Mouse (Mus musculus): ENCODE results near the gene Il9r. TPM values are rescaled to one million over a fixed set of nuclear protein-coding genes. Genes with fewer than 3 reads are reported as not detected.
"Not testable (repeated sequence)": the region's sequence is repeated elsewhere in the genome, so short reads cannot be mapped to it uniquely, and the experiment has no call there.

Gene Il9r
- total and polyA plus RNA-seq, 3 experiments: 2.3 to 5.7 (median 4.0) TPM

DNA sequence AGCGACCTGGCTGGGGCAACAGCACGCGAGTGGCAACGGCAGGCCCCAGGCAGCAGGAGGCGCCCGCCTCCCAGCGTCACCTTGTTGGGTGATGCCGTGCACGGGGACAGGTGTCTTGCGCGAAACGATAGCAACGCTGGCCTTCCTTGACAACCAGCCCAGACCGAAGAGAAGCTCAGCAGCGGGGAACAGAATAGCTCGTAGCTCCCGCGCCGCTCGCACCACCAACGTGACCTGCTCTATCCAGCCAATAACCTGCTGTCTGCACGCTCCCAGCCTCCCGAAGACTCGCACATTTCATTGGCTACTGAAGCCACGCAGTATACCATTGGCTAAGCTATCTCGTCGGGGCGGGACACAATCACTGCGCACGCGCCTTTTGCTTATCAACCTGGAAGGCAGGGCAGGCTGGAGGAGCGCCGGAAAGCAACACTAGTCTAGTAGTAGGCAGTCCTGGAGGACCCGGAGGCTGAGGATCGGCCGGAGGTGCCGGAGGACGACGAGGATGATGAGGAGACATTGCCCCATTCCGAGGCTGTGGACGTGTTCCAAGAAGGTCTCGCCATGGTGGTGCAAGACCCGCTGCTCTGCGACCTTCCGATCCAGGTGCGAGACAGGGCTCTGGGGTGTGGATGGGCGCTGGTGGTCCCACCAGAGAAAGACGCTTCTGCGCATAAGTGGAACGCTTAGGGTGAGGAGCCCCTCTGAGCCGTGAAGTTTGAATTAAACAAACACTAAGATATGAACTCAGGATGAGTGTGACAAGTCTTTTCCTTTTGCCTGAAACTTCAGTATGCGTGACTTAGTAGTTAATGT is 5.2 kb upstream of the Il9r start, which contains the start of gene Snrnp25:
Gene Snrnp25 (plus strand): TSS at position 358 of the 816 bp plus-strand sequence.
- ATAC-seq (ENCODE audit: extremely low read depth, insufficient number of reproducible peaks, low FRiP score, poor library complexity, severe bottlenecking) (peak; percentile 99), DNase-seq (ENCODE audit: low spot score) (peak; percentile 100)
- Histone ChIP-seq H3K9me3 (replicated peaks) (no peaks in the 10 kb centered on the region), H3K27me3 (ENCODE audit: insufficient read depth, low read length) (no peaks in the 10 kb centered on the region), H3K4me3 (ENCODE audit: low read depth, low read length) (peak within 1 kb of the TSS; percentile 94), H3K36me3 (replicated peaks) (peaks cover 39% of the 10 kb centered on the region), H3K4me1 (ENCODE audit: insufficient read depth, low read depth, low read length) (peaks cover 44% of the 10 kb centered on the region)
- TF ChIP-seq CTCF (IDR thresholded peaks at IDR 0.05; ENCODE audit: low read depth, low read length): peak; percentile 30; the same call in 1 of the 2 replicates
- TF ChIP-seq TAL1 (conservative IDR thresholded peaks at IDR 0.05; ENCODE audit: low read depth, low read length): no peak

DNA sequence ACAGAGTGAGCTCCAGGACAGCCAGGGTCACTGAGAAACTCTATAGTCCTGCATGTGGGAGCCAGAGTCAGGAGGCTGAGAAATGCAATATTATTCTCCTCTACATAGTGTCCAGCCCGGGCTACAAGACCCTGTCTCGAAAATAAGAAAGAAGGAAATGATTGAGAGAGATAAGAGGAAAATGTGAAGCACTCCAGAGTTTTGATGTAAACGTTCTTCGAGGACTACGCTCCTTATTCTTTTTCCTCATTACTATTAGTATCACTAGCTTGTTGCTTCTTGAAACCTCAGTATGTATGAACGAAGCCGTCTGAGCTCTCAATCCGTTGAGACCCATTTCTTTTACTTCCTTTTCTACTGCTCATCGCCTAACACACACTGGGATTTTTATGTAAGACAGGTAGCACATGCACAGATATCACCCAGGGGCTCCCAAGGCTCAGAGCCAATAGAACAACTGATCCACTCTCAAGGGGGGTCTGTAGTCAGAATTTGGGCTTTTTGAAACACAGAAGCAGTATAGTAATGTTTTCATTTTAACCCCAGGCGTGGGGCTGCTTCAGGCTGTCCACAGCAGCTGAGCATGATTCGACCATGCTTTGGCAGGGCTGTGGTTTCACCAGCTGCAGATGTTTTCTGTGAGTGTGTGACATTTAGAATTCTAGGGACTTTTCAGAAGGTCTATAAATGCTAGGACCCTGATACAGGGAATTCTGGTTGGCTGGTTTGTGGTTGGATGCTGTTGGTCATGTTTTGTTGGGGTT is 2.0 kb upstream of the Il9r start:
- peaks cover 2% of the 10 kb centered on the region; the same call in 1 of the 2 replicates for H3K27me3 ChIP-seq (ENCODE audit: insufficient read depth, low read length)
- no peaks in the 10 kb centered on the region for H3K9me3 ChIP-seq (replicated peaks)
- no peak for TF ChIP-seq GATA1 (IDR thresholded peaks at IDR 0.05; ENCODE audit: borderline replicate concordance, low read length)
- no peak for TF ChIP-seq GATA2 (IDR thresholded peaks at IDR 0.05; ENCODE audit: borderline replicate concordance, low read depth, low read length)
- TF ChIP-seq POLR2AphosphoS5 (IDR thresholded peaks at IDR 0.05; ENCODE audit: insufficient replicate concordance, low read depth, low read length): no peak
- H3K4me1 ChIP-seq (ENCODE audit: insufficient read depth, low read depth, low read length): peaks cover 71% of the 10 kb centered on the region
- peaks cover 10% of the 10 kb centered on the region for H3K36me3 ChIP-seq (replicated peaks)
- no peak overlapping the region for H3K4me3 ChIP-seq (ENCODE audit: low read depth, low read length)
- ATAC-seq (ENCODE audit: extremely low read depth, insufficient number of reproducible peaks, low FRiP score, poor library complexity, severe bottlenecking) (no peak), DNase-seq (ENCODE audit: low spot score) (no peak)

DNA sequence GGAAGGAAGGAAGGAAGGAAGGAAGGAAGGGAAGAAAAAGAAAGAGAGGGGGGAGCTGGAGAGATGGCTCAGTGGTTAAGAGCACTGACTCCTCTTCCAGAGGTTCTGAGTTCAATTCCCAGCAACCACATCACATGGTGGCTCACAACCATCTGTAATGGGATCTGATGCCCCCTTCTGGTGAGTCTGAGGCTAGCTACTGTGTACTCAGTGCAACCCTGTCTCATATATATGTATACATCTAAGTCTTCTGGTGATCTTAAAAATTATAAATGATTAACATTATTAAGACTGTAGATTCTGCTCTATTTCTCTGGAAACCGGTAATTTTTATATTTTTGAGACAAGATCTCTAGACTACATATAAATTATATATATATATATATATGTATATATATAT is 913 bp upstream of the Il9r start:
- H3K4me3 ChIP-seq (ENCODE audit: low read depth, low read length); H3K9me3 ChIP-seq (replicated peaks); ATAC-seq (ENCODE audit: extremely low read depth, insufficient number of reproducible peaks, low FRiP score, poor library complexity, severe bottlenecking); DNase-seq (ENCODE audit: low spot score); H3K27me3 ChIP-seq (ENCODE audit: insufficient read depth, low read length); H3K36me3 ChIP-seq (replicated peaks): not testable (repeated sequence)
- H3K4me1 ChIP-seq (ENCODE audit: insufficient read depth, low read depth, low read length): peaks cover 71% of the 10 kb centered on the region

DNA sequence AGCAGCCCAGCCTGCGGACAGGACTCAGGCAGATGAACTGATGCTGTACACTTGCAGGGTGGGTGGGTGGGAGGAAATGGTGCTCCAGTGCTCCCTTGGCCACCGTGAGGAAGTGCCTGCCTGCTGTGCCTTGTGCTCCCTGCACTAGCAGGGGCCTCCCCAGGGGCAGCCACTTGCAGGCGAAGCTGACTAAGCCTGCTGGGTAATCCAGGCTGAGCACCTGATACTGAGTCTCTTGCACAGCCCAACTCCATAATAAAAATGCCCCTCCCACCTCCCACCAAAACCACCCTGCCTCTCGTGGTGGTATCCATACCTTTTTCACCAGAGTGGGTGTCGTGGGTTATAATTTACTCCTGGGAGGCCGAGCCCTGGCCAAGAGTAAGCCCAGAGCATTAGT is 849 bp downstream of the Il9r start:
- peaks cover 71% of the 10 kb centered on the region for H3K4me1 ChIP-seq (ENCODE audit: insufficient read depth, low read depth, low read length)

DNA sequence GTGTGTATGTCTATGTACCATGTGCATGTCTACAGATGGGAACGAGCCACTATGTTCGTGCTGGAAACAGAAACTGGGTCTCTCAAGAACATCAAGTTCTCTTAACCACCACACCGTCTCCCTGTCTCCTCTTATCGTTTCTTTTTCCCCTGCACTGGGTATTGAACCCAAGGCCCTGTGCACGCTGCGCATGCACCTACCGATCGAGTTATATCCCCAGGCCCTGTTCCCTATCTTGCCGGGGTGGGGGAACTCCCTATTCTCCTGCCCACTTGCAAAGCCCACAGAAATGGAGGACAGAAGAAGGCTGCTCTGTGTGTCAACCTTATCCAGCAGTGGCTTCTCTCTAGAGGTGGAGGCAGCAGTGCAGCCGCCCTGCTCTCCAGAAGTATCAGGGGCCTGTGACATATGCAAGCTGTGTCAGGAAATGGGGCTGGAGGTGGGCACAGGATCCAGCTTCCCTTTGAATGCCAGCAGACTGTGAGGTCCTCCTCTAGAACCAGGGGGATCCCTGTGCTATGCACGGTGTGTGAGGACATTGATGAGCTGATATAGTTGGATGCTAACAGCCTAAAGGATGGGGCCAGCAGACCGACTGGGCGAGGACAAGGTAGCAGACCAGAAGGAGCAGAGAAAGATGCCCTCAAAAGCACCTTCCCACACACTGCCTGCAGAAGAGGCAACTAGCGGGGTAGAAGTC is 1.7 kb downstream of the Il9r start:
- Histone ChIP-seq H3K36me3 (replicated peaks) (peaks cover 23% of the 10 kb centered on the region), H3K4me3 (ENCODE audit: low read depth, low read length) (peak overlapping the region; percentile 39; the same call in 1 of the 2 replicates), H3K27me3 (ENCODE audit: insufficient read depth, low read length) (peaks cover 26% of the 10 kb centered on the region; the same call in 1 of the 2 replicates), H3K4me1 (ENCODE audit: insufficient read depth, low read depth, low read length) (peaks cover 73% of the 10 kb centered on the region), H3K9me3 (replicated peaks) (no peaks in the 10 kb centered on the region)
- no peak for ATAC-seq (ENCODE audit: extremely low read depth, insufficient number of reproducible peaks, low FRiP score, poor library complexity, severe bottlenecking)
- no peak for DNase-seq (ENCODE audit: low spot score)
- TF ChIP-seq GATA1 (IDR thresholded peaks at IDR 0.05; ENCODE audit: borderline replicate concordance, low read length) (no peak), CTCF (IDR thresholded peaks at IDR 0.05; ENCODE audit: low read depth, low read length) (no peak), POLR2AphosphoS5 (IDR thresholded peaks at IDR 0.05; ENCODE audit: insufficient replicate concordance, low read depth, low read length) (no peak), GATA2 (IDR thresholded peaks at IDR 0.05; ENCODE audit: borderline replicate concordance, low read depth, low read length) (no peak), TAL1 (conservative IDR thresholded peaks at IDR 0.05; ENCODE audit: low read depth, low read length) (no peak)

More for the DNA sequence above, 849 bp downstream of the Il9r start:
- DNase-seq (ENCODE audit: low spot score) (peak; percentile 62), ATAC-seq (ENCODE audit: extremely low read depth, insufficient number of reproducible peaks, low FRiP score, poor library complexity, severe bottlenecking) (no peak)
- no peaks in the 10 kb centered on the region for H3K9me3 ChIP-seq (replicated peaks)
- peaks cover 14% of the 10 kb centered on the region for H3K36me3 ChIP-seq (replicated peaks)
- TF ChIP-seq CTCF (IDR thresholded peaks at IDR 0.05; ENCODE audit: low read depth, low read length) (no peak), GATA1 (IDR thresholded peaks at IDR 0.05; ENCODE audit: borderline replicate concordance, low read length) (no peak), GATA2 (IDR thresholded peaks at IDR 0.05; ENCODE audit: borderline replicate concordance, low read depth, low read length) (no peak), POLR2AphosphoS5 (IDR thresholded peaks at IDR 0.05; ENCODE audit: insufficient replicate concordance, low read depth, low read length) (no peak), TAL1 (conservative IDR thresholded peaks at IDR 0.05; ENCODE audit: low read depth, low read length) (no peak)
- peaks cover 21% of the 10 kb centered on the region; the same call in 1 of the 2 replicates for H3K27me3 ChIP-seq (ENCODE audit: insufficient read depth, low read length)
- H3K4me3 ChIP-seq (ENCODE audit: low read depth, low read length): peak overlapping the region; percentile 62; the same call in 1 of the 2 replicates

DNA sequence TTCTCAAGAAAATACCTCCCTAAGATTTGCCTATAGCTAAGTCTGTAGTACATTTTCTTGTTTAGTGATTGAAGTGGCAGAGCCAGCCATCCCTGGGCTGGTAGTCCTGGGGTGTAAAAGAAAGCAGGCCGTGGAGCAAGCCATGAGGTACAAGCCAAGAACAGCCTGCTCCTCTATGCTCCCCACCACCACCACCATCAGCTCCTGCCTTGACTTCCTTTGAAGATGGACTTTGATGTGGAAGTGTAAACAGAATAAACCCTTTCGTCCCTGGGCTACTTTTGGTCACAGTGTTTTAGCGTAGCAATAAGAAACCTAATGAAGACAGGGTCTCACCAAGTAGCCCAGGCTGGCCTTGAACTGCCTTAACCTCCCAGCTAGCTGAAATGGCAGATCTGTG is 2.3 kb downstream of the Il9r start:
- DNase-seq (ENCODE audit: low spot score): no peak
- H3K4me1 ChIP-seq (ENCODE audit: insufficient read depth, low read depth, low read length): peaks cover 71% of the 10 kb centered on the region

More for the DNA sequence above, 2.3 kb downstream of the Il9r start:
- no peak for ATAC-seq (ENCODE audit: extremely low read depth, insufficient number of reproducible peaks, low FRiP score, poor library complexity, severe bottlenecking)
- Histone ChIP-seq H3K4me3 (ENCODE audit: low read depth, low read length) (no peak overlapping the region), H3K9me3 (replicated peaks) (no peaks in the 10 kb centered on the region), H3K27me3 (ENCODE audit: insufficient read depth, low read length) (peaks cover 26% of the 10 kb centered on the region; the same call in 1 of the 2 replicates), H3K36me3 (replicated peaks) (peaks cover 28% of the 10 kb centered on the region)
- TF ChIP-seq CTCF (IDR thresholded peaks at IDR 0.05; ENCODE audit: low read depth, low read length): no peak
- no peak for TF ChIP-seq TAL1 (conservative IDR thresholded peaks at IDR 0.05; ENCODE audit: low read depth, low read length)
- TF ChIP-seq GATA2 (IDR thresholded peaks at IDR 0.05; ENCODE audit: borderline replicate concordance, low read depth, low read length): no peak
- TF ChIP-seq GATA1 (IDR thresholded peaks at IDR 0.05; ENCODE audit: borderline replicate concordance, low read length): no peak
- no peak for TF ChIP-seq POLR2AphosphoS5 (IDR thresholded peaks at IDR 0.05; ENCODE audit: insufficient replicate concordance, low read depth, low read length)

Measured in G1E (cell line).